Mouse (Mus musculus): Measurements from ENCODE around the gene Nhp2.

Nhp2 gene

GRCm38 (mm10) chr11:51619409-51620060 is at the start of gene Nhp2:
TSS of gene Nhp2 (plus strand) at chr11:51619735.
- peak; percentile 99 for DNase-seq (ENCODE audit: low read depth, low spot score)

GRCm38 (mm10) chr11:51576454-51576853 is 43.1 kb upstream of the Nhp2 start:
- no peak for DNase-seq (ENCODE audit: low read depth, low spot score)

- no peak for DNase-seq (ENCODE audit: low read depth, low spot score)
Observed at GRCm38 (mm10) chr11:51577587-51577986, 41.9 kb upstream of the Nhp2 start.

GRCm38 (mm10) chr11:51579024-51579423 is 40.5 kb upstream of the Nhp2 start:
- DNase-seq (ENCODE audit: low read depth, low spot score) = no peak

GRCm38 (mm10) chr11:51582713-51583112 is 36.8 kb upstream of the Nhp2 start:
- peak; percentile 43 for DNase-seq (ENCODE audit: low read depth, low spot score)

GRCm38 (mm10) chr11:51584057-51584430 is 35.5 kb upstream of the Nhp2 start:
- no peak for DNase-seq (ENCODE audit: low read depth, low spot score)

- DNase-seq (ENCODE audit: low read depth, low spot score) = peak; percentile 86
Observed at GRCm38 (mm10) chr11:51584431-51585248, 34.9 kb upstream of the Nhp2 start, which contains the start of gene Phykpl. TSS of gene Phykpl (plus strand) at chr11:51584757.

- DNase-seq (ENCODE audit: low read depth, low spot score) = no peak
Observed at GRCm38 (mm10) chr11:51585608-51586252, 33.8 kb upstream of the Nhp2 start.

- DNase-seq (ENCODE audit: low read depth, low spot score) = no peak
Observed at GRCm38 (mm10) chr11:51586411-51586810, 33.1 kb upstream of the Nhp2 start.

- no peak for DNase-seq (ENCODE audit: low read depth, low spot score)
Observed at GRCm38 (mm10) chr11:51587059-51587458, 32.5 kb upstream of the Nhp2 start.

GRCm38 (mm10) chr11:51588833-51589232 is 30.7 kb upstream of the Nhp2 start:
- no peak for DNase-seq (ENCODE audit: low read depth, low spot score)

- DNase-seq (ENCODE audit: low read depth, low spot score) = no peak
Observed at GRCm38 (mm10) chr11:51590002-51590401, 29.5 kb upstream of the Nhp2 start.

GRCm38 (mm10) chr11:51591168-51591567 is 28.4 kb upstream of the Nhp2 start:
- no peak for DNase-seq (ENCODE audit: low read depth, low spot score)

GRCm38 (mm10) chr11:51591915-51592314 is 27.6 kb upstream of the Nhp2 start:
- no peak for DNase-seq (ENCODE audit: low read depth, low spot score)

GRCm38 (mm10) chr11:51593368-51593767 is 26.2 kb upstream of the Nhp2 start:
- DNase-seq (ENCODE audit: low read depth, low spot score) = no peak

GRCm38 (mm10) chr11:51593849-51594248 is 25.7 kb upstream of the Nhp2 start:
- DNase-seq (ENCODE audit: low read depth, low spot score) = no peak

- DNase-seq (ENCODE audit: low read depth, low spot score) = no peak
Observed at GRCm38 (mm10) chr11:51594715-51595350, 24.7 kb upstream of the Nhp2 start.

GRCm38 (mm10) chr11:51595459-51596083 is 24.0 kb upstream of the Nhp2 start:
- no peak for DNase-seq (ENCODE audit: low read depth, low spot score)

- no peak for DNase-seq (ENCODE audit: low read depth, low spot score)
Observed at GRCm38 (mm10) chr11:51597553-51597952, 22.0 kb upstream of the Nhp2 start.

- DNase-seq (ENCODE audit: low read depth, low spot score) = no peak
Observed at GRCm38 (mm10) chr11:51602253-51602652, 17.3 kb upstream of the Nhp2 start.

- DNase-seq (ENCODE audit: low read depth, low spot score) = peak; percentile 42
Observed at GRCm38 (mm10) chr11:51605602-51606446, 13.7 kb upstream of the Nhp2 start.
